Mouse (Mus musculus): ENCODE data around the gene Map2. TPM values are rescaled to one million over a fixed set of nuclear protein-coding genes. Genes with fewer than 3 reads are reported as not detected.

The Map2 gene
- polyA plus RNA-seq, 1 experiment: 18.3 TPM

DNA sequence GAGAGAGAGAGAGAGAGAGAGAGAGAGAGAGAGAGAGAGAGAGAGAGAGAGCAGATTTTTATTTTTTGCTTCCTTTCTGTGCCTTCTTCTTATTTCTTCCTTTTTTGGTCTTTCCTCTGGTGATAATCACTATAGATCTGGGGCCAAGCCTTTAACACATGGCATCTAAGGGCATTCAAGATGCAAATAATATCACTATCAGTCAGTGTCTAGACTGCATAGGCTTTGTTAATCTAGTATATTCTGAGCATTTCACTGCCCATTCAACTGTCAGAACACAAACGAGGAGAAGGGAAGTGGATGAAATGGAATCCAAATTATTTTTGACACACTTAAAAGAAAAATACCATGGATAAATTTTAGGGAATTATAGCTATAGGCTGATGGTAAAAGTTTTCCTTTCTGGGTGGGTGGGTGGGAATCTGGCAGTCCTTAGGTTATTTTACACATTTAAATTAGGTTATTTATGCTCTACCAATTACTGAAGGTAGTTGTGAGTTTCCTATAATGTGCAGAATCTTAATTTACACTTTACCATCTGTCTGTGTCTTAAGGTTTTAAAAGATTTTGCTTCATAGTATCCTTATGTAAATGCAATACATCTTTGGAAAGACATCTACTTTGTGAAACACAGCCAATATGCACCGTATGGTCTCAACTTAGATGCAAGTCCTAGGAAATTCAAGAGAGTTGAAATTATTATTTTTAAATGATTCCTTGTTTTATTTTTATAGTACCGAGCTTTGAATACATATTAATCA, 117.2 kb downstream of the Map2 start:
- H3K27me3 ChIP-seq (ENCODE audit: control insufficient read depth, insufficient read depth, low read length, poor library complexity, severe bottlenecking): no peaks in the 10 kb centered on the region
- no peak overlapping the region for H3K4me3 ChIP-seq (ENCODE audit: low read depth, low read length)
- no peaks in the 10 kb centered on the region for H3K36me3 ChIP-seq (ENCODE audit: control insufficient read depth, insufficient read depth, low read length, poor library complexity, severe bottlenecking)
- H3K9me3 ChIP-seq (replicated peaks; ENCODE audit: control insufficient read depth, insufficient read depth, low read length, poor library complexity, severe bottlenecking): no peaks in the 10 kb centered on the region; the same call in 1 of the 2 replicates
- H3K27ac ChIP-seq (ENCODE audit: insufficient read depth, low read length): no peak overlapping the region
- no peaks in the 10 kb centered on the region for H3K4me1 ChIP-seq (ENCODE audit: control insufficient read depth, insufficient read depth, low read length)
- no peak for TF ChIP-seq POLR2A (IDR thresholded peaks at IDR 0.05; ENCODE audit: insufficient read depth, low read length)
- no peak for TF ChIP-seq EP300 (IDR thresholded peaks at IDR 0.05; ENCODE audit: insufficient read depth, low read depth, low read length)
- no peak for TF ChIP-seq CTCF (IDR thresholded peaks at IDR 0.05; ENCODE audit: low read depth, low read length)
- H3K9ac ChIP-seq (ENCODE audit: low read depth, poor library complexity, severe bottlenecking): no peak overlapping the region

GRCm38 (mm10) chr1:66299376-66299775, 124.3 kb downstream of the Map2 start:
- no peaks in the 10 kb centered on the region for H3K4me1 ChIP-seq (ENCODE audit: control insufficient read depth, insufficient read depth, low read length)
- TF ChIP-seq POLR2A (IDR thresholded peaks at IDR 0.05; ENCODE audit: insufficient read depth, low read length) (no peak), CTCF (IDR thresholded peaks at IDR 0.05; ENCODE audit: low read depth, low read length) (no peak), EP300 (IDR thresholded peaks at IDR 0.05; ENCODE audit: insufficient read depth, low read depth, low read length) (no peak)
- H3K4me3 ChIP-seq (ENCODE audit: low read depth, low read length): no peak overlapping the region
- no peak overlapping the region for H3K9ac ChIP-seq (ENCODE audit: low read depth, poor library complexity, severe bottlenecking)
- no peak overlapping the region for H3K27ac ChIP-seq (ENCODE audit: insufficient read depth, low read length)
- no peaks in the 10 kb centered on the region for H3K36me3 ChIP-seq (ENCODE audit: control insufficient read depth, insufficient read depth, low read length, poor library complexity, severe bottlenecking)
- H3K27me3 ChIP-seq (ENCODE audit: control insufficient read depth, insufficient read depth, low read length, poor library complexity, severe bottlenecking): no peaks in the 10 kb centered on the region
- no peaks in the 10 kb centered on the region; the same call in 1 of the 2 replicates for H3K9me3 ChIP-seq (replicated peaks; ENCODE audit: control insufficient read depth, insufficient read depth, low read length, poor library complexity, severe bottlenecking)

DNA sequence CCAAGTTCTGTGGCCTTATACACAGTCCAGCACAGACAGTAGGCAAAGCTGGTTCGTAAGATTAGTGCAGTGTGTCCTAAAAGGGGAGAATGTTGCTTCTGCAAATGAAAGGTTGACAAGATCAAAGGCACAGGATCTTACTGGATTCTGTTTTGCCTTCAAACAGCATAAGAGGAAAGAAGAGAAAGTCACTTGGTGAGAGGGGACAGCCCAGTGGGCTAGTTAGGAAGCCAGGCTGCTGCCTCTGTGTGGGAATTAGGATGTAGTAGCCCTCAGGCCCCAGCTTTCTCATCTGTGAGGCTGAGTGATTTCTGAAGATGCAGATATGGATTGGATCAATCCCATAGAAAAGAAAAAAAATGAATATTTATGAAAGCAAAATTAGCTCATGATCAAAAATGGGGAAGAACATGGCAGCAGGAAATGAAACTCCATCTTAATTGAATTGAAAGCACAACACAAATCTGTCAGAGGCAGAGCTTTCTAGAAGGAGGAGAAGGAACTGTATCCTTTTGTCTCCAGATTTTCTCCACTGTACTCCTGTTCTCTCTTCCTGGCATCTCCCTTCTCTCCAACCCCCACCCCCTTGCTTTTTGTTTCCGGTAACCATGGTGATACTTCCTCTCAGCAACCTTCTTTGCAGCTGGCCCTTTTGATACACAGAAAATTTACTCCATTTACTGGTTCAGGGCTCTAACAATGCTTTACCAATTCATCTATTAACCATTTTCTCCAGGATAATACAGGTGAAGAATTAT, 145.5 kb downstream of the Map2 start:
- Histone ChIP-seq H3K4me3 (ENCODE audit: low read depth, low read length) (no peak overlapping the region), H3K27me3 (ENCODE audit: control insufficient read depth, insufficient read depth, low read length, poor library complexity, severe bottlenecking) (no peaks in the 10 kb centered on the region; the same call in 1 of the 2 replicates), H3K36me3 (ENCODE audit: control insufficient read depth, insufficient read depth, low read length, poor library complexity, severe bottlenecking) (no peaks in the 10 kb centered on the region), H3K9ac (ENCODE audit: low read depth, poor library complexity, severe bottlenecking) (no peak overlapping the region), H3K4me1 (ENCODE audit: control insufficient read depth, insufficient read depth, low read length) (no peaks in the 10 kb centered on the region), H3K9me3 (replicated peaks; ENCODE audit: control insufficient read depth, insufficient read depth, low read length, poor library complexity, severe bottlenecking) (no peaks in the 10 kb centered on the region), H3K27ac (ENCODE audit: insufficient read depth, low read length) (no peak overlapping the region)
- TF ChIP-seq CTCF (IDR thresholded peaks at IDR 0.05; ENCODE audit: low read depth, low read length) (no peak), POLR2A (IDR thresholded peaks at IDR 0.05; ENCODE audit: insufficient read depth, low read length) (no peak), EP300 (IDR thresholded peaks at IDR 0.05; ENCODE audit: insufficient read depth, low read depth, low read length) (no peak)

GRCm38 (mm10) chr1:66321136-66321502, 146.0 kb downstream of the Map2 start:
- Histone ChIP-seq H3K36me3 (ENCODE audit: control insufficient read depth, insufficient read depth, low read length, poor library complexity, severe bottlenecking) (no peaks in the 10 kb centered on the region), H3K9me3 (replicated peaks; ENCODE audit: control insufficient read depth, insufficient read depth, low read length, poor library complexity, severe bottlenecking) (no peaks in the 10 kb centered on the region), H3K4me1 (ENCODE audit: control insufficient read depth, insufficient read depth, low read length) (no peaks in the 10 kb centered on the region), H3K27me3 (ENCODE audit: control insufficient read depth, insufficient read depth, low read length, poor library complexity, severe bottlenecking) (no peaks in the 10 kb centered on the region; the same call in 1 of the 2 replicates), H3K9ac (ENCODE audit: low read depth, poor library complexity, severe bottlenecking) (no peak overlapping the region), H3K4me3 (ENCODE audit: low read depth, low read length) (no peak overlapping the region), H3K27ac (ENCODE audit: insufficient read depth, low read length) (no peak overlapping the region)
- TF ChIP-seq EP300 (IDR thresholded peaks at IDR 0.05; ENCODE audit: insufficient read depth, low read depth, low read length) (no peak), POLR2A (IDR thresholded peaks at IDR 0.05; ENCODE audit: insufficient read depth, low read length) (no peak), CTCF (IDR thresholded peaks at IDR 0.05; ENCODE audit: low read depth, low read length) (no peak)

DNA sequence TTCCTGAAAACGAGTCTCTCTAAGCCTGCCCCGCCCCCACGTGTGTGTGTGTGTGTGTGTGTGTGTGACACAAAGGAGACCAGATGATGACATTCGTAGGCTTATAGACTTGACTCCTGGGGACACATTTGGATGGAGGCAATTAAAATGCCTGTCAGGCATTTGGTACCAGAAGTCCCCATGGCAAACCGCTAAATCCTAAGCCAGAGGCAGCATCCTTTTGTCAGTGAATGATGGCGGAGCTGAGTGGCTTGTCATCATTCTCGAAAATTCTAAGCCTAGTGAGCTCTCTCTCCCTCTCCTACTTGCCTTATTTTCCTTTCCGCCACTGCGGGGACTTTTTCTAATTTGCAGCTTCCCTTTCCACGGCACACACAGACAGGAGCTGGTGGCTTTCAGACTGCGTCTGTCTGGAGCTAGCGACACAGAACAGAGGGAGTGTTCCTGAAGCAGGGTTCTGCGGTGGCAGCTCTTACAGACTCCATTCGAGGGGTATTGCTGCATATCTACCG, 146.6 kb downstream of the Map2 start:
- Histone ChIP-seq H3K27me3 (ENCODE audit: control insufficient read depth, insufficient read depth, low read length, poor library complexity, severe bottlenecking) (no peaks in the 10 kb centered on the region; the same call in 1 of the 2 replicates), H3K27ac (ENCODE audit: insufficient read depth, low read length) (no peak overlapping the region), H3K36me3 (ENCODE audit: control insufficient read depth, insufficient read depth, low read length, poor library complexity, severe bottlenecking) (no peaks in the 10 kb centered on the region), H3K9me3 (replicated peaks; ENCODE audit: control insufficient read depth, insufficient read depth, low read length, poor library complexity, severe bottlenecking) (no peaks in the 10 kb centered on the region), H3K4me3 (ENCODE audit: low read depth, low read length) (no peak overlapping the region), H3K4me1 (ENCODE audit: control insufficient read depth, insufficient read depth, low read length) (no peaks in the 10 kb centered on the region), H3K9ac (ENCODE audit: low read depth, poor library complexity, severe bottlenecking) (no peak overlapping the region)
- no peak for TF ChIP-seq EP300 (IDR thresholded peaks at IDR 0.05; ENCODE audit: insufficient read depth, low read depth, low read length)
- no peak for TF ChIP-seq CTCF (IDR thresholded peaks at IDR 0.05; ENCODE audit: low read depth, low read length)
- TF ChIP-seq POLR2A (IDR thresholded peaks at IDR 0.05; ENCODE audit: insufficient read depth, low read length): no peak

Data from ES-Bruce4 (cell line).